Mouse (Mus musculus): ENCODE results near the gene Sdk1.

Sdk1 gene

DNA sequence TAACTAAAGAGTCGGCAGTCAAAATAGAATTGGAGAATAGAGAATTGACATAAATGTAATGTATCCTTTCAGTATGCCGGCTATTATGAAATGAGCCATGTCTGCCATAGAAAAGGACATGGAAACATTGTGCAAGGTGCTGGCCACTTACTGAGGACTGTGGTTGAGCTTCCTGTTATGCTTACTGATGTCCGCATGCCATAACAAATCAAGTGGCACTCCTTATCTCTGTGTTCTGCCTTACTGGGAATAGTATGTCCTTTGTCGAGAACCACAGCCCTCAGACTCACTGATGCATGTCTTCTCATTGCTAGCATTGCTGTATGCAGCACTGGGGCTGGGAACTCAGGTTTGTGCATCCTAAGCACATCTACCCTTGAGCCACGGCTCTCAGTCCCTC lies 541.0 kb downstream of the Sdk1 start:
- no peak for DNase-seq

DNA sequence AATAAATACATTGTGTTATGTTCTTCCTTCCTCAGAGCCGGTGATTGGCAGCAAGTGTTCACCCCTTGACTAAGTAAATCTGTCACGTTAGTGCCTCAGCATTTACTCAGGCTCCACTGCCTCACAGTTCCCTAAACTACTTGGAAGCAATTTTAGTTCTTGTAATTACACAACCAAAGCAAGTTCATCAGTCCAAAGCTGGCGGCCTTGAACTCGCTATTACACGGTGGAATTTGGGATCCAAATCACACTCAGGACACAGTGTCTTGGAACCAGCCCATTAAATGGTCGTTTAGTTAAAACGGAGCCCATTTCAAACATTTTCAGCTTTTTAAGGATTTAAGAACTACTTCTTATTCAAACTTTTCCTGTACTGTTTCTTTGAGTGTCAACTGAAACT lies 542.2 kb downstream of the Sdk1 start:
- DNase-seq: no peak

DNA sequence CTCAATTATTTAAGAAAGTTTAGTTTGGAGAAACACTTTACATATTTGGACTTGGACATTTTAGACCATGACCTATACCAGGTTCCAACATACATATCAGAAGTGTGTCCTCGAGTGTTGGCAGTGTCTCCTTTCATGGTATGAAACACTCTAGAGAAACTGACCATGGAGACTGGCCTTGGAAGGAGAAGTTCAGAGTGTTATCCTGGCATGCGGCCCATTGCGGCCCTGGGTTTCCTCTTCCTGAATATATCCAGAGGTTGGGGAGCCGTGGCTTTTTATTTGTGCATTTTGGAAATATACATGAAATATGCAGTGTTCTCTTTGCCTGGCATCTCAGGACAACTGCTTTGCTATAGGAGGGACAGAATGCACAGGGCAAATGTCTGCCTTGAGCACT lies 552.6 kb downstream of the Sdk1 start:
- DNase-seq: no peak

DNA sequence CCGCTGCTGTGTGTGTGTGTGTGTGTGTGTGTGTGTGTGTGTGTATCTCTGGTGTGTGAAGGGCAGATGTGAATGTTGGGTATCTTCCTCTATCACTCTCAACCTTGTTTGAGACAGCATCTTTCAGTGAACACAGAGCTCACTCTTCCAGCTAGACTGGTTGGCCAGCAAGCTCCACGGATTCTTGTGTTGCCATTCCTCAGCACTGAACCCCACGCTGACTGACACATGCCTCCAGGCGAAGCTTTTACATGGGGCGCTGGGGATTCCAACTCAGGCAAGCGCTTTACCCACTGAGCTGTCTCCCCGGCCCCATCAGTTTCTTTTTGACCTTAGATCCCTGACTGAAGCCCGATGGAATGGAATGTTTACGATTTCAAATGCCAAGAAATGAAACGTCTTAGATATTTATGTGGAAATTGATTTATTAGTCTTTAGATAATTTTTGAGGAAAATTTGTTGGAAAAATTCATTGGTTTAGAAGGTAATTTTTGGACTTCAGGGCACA lies 582.6 kb downstream of the Sdk1 start:
- DNase-seq: no peak

DNA sequence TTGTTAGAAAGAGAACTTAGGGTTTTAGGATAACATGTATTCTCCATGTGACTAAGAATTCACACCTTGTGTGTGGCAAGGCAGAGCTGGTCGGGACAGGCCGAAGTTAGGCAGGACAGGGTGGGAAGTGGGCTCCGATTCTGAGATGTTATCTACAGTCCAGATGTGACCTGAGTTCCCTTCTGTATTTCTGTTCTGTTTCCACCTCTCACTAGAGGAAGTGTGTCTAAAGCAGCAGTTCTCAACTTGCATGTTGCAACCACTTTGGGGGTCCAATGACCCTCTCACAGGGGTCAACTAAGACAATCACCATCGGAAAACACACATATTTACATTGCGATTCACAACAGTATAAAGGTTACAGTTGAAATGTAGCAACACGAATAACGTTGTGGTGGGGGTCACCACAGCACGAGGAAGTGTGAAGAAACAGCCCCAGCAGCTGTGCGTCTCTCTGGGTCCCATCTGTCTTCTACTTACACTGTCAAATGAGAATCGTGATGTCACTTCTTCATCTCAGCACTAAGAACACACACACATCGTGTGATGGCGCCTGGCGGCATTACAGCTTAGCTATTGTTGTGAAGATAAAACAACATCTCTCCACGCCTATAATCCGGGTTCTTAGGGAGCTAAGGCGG lies 583.6 kb downstream of the Sdk1 start:
- DNase-seq: no peak

DNA sequence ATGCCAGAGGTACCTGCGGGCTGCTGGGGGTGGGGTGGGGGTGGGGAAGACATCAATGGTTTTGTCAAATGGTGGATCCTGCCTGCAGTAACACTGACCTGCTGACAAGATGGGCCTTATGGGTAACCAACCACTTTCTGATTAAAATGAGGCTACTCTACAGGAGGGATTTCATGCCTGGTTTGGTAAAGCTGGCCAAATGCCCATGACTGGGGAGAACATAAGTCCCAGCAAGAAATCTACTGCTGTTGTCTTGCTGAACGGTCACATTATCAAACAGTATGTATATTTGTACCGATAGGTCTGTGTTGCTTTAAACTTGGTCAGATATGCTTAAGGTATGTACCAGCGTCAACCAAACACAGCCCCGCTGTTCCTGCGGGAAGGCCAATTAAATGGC lies 594.3 kb downstream of the Sdk1 start:
- peak; percentile 33 for DNase-seq

DNA sequence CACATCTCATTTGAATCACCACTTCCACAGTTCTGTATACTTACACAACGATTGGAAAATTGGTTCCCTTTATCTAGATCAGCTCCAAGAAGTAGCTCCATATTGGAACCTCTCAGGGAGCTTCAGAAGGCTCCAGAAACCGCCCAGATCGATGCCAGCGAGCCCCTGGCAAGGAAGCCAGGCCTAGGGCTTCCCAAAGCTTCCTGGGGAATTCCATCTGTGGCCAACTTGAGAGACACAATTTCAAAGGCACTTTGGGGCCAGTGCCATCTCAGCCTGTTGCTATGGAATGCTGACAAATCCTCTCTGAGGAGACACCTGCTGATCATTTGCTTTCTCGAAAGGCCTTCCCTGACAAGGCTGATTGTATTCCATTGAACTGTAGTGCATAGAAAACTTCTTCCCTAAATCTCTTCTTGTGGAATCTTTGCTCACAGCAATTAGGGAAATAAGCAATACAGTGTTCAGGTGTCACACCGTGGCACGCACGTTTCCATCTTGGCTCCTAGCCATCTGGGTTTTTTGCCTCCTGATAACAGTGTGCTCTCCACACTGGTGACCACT lies 595.7 kb downstream of the Sdk1 start:
- peak; percentile 84 for DNase-seq

DNA sequence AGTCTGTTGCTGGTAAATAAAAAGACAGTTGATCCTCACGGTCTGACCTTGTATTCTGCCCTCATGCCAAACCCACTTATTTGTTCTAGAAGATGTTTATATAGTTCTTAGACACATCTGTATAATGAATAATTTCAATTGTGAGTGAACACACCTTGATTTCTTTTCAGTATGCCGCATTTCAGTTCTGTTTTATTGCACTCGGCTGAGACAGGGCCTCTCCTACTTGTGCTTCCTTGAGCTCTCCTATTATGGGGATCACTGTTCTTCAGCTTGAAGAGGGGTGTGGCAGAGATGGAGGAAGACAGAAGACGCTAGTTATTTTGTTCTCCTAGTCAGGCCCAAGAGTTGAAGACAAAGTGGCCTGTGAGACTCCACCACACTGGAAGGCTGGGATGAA lies 603.4 kb downstream of the Sdk1 start:
- DNase-seq: no peak

DNA sequence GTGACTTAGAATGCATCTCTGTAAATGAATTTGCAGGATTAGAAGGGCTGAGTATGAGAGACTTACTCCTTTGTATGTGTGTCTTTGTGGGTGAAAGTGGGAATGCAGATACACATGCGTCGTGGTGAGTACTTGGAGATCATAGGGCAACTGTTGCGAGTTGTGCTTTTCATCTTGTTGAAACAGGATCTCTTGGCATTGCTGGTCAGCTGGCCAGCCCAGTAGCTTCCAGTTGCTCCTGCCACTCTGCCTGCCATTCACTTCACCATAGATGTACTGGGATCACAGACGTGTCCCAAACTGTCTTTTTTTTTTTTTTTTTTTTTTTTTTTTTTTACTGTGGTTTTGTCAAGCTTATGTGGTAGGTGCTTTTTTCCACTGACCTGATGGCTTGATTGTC lies 606.4 kb downstream of the Sdk1 start:
- DNase-seq: no peak

DNA sequence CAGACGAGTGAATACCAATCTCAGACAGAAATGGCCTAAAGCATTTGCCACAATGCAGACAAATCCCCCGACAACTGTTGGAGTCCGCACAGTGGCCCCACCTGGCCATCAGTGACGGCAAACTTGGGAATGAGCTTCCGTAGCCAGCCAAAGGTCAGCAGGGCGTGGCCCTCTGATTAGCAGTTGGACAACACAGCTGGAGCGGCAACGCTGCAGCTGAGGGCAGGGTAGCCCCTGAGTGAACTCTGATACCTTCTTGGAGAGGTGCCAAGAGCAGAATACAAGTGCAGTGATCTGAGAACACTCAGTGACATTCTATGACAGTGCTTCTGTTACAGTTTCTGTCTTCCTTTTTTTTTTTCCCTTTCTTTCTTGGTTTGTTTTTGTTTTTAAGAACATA lies 610.9 kb downstream of the Sdk1 start:
- no peak for DNase-seq

DNA sequence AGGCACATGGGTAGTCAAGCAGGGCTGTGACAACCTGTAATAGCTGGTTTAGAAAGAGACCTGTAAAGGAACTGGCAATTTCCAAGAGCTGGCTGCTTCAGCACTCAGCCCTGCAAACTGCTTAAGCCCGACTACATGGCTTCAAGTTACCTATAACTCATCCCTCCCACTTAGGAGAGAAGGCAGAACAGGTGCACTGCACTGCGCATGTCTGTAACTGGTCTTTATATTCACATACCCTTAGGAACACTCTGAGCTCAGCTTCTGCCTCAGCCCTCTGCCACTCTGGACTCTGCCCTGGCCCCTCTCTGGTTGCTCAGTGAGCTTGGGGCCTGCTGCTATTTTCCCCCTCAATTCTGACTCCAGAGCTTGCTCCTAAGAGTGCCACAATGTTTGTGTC lies 615.2 kb downstream of the Sdk1 start:
- no peak for DNase-seq

DNA sequence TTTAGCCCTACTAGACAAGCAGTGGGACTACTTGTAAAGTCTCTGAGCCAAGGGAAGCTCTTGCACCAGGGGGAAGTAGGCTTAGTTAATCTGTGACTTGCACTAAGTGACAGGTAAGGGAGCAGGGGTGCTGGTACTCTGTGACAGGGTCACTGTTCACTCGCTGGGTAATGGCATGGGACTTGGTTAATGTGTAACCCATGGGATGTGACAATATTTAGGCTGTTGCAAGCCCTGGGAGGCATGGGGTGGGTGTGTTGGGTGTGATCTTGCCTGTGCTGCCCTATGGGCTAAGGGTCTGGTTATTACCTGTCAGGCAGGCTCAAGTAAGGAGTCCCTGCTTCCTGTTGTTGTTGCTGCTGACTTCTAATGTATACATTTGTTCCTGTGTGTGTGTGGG lies 616.5 kb downstream of the Sdk1 start:
- DNase-seq: no peak

DNA sequence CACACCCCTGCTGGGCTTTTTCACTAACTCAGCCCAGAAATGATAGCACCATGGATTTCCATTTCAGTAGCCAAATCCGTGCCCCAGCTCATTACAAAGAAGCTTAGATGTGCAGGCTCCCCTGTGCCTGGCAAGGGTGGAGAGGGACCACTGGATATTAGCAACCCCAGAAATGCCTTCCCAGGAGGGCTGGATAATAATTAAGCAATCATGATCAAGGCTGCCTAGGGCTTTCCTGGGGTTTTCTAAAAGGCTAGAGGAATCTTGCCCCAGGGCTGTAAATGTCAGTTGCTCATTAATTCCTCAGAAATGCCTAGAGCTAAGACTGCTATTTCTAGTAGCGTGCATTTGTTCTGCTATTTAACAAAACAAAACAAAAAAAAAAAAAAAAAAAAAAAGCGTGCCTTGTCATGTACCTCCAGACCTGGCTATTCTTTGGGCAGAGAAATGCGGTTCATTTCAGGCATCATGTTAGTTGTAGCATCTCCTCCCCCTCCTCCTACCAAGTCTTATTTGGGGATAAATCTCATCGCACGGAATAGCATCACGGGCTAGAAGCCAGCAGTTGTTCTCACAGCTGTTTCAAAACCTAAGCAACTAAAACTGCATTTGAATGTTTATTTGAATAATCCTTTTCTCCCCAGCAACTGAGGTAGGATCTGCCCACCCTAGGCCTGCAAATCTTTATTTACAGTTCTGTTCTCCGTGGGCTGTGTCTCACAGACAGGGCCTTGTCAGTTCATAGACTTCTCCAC lies 617.3 kb downstream of the Sdk1 start:
- DNase-seq: no peak

DNA sequence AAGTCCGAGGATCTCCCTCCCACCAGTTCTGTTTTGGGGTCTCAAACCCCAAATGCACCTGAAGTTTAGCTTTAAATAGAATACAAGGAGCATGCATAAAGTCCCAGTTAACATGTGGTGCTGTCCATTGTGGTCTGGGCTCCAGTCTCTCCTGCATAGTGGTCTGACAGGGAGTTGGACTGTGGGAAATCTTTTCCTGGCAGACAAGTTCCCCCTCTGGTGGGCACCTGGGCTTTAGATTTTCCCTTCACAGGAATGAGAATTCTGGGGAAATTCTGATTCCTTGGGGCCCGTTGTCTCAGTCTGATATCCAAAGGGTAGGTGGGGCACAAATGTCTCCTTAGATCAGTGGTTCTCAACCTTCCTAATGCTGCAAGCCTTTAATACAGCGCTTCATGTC lies 624.8 kb downstream of the Sdk1 start:
- DNase-seq: no peak

DNA sequence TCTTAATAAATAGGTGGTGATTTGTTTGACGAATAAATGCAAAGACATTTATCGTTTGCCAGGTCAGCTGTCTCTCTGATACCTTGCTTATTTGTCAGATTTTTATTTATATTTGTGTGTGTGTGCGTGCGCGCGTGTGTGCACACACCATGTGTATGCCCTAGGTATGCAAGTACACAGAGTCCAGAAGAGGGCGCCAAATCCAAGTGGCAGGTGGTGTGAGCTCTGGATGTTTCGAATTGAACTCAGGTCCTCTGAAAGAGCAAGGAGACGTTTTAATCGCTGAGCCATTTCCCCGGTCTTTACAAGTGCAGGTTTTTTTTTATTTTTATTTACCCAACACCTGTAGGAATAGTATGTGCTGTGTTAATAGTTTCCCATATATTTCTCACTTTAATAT lies 632.5 kb downstream of the Sdk1 start:
- no peak for DNase-seq

DNA sequence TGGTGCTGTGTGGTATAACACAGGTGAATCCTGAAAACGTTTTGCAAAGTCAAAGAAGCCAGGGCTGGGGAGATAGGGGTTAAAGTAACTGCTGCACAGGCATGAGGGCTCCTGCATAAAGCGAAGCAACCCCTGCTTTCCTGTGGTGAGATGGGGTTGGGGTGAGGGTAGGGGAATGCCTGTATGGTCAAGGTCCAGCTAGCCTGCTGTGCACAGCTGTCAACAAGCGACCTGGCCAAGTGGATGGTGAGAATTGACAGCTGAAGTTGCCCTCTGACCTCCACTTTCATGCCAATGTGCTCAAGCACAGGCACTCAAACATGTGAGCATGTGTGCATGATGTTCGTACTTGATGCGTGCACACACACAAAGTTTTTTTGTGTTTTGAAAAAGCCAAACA lies 639.4 kb downstream of the Sdk1 start:
- DNase-seq: no peak

DNA sequence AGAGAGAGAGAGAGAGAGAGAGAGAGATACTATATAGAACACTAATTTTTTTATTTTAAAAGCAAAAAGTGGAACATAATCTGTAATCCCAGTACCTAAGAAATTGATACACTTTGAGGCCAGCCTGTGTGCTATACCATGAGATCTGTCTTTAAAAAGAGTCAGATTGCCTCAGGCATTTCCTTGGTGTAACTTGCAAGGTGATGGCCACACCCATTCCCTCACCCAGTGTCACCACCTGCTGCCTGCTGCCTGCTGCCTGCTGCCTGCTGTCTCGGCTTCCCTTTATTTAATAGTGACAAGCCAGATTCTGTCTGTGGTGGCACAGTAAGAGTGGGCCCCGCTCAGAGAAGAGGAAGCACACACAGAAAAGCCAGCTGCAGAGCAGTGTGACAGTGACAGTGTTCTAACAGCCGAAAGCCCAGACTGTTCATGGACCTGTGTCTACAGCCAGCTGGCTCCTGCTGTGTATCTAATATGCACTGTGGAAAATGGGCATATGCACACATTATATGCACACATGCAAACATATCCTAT lies 642.9 kb downstream of the Sdk1 start:
- no peak for DNase-seq

DNA sequence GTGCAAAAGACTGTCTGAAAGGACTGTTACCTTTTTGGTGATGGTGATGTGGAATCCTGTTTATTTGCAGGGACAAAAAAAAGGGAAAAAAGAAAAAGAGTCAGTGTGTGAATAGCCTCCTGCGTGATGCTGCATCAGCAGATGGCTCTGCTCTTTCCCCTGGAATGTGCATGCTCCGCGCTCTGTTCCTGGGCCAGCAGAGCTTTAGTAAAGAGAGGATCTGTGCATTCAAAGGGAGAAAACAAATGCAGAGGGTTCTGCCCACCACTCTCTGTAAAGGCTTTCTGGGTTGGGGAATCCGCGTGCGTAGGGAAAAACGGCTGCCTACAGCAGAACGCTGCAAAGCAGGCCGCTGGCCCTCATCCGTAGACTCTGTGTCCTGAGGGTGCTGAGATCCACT lies 644.7 kb downstream of the Sdk1 start:
- no peak for DNase-seq

DNA sequence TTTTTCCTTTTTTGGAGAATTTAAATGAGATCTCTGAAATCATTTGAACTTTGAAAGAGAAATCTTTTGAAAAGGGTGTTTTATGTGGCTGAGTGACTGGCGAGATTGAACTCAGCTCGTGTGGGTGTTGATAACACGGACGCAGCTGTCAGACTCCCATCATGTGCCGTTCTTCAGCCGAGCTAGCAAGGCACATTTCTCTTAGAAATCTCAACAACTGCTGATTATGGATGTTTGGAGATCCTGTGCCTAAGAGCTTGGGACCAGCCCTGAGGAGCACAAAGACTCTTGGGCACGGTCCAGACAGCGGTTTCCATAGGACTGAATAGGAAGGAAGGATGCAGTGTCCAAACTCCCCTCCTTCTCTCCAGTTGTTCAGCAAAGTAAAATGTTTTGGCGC lies 648.5 kb downstream of the Sdk1 start:
- DNase-seq: no peak

DNA sequence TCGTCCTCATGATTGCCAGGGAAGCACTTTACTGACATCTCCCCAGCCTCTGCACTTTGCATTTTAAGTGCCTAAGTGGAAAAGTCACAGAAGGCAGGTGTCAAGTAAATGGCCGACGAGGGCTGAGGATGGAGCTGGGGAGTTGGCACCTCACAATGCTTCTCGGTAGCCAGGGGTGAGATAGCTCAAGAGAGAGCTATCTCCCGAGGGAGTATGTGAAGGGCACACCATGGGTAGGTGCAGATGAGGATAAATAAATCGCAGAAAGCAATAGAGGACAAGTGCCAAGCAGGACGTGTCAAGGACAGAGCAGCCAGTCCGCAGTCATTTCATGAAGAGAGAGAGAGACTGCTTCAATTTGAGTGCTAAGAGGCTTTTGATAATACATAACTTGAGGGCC lies 655.1 kb downstream of the Sdk1 start:
- no peak for DNase-seq

DNA sequence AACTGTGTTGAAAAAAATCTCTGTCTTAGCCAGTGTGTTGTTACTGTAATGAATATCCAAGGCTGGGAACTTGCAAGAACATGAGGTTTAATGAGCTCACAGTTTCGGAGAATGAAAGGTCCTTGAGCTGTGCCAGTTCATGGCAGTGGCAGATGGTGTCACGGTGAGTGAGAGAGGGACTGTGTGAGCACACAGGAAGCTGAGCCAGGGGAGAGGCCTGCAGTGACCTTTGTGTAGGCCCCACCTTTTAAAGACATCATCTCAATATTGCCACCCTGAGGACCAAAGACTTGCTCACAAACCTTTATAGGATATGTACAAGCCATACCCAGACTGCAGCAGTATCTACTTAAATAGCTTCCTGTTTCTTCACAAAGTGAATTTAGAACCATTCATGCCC lies 656.2 kb downstream of the Sdk1 start:
- DNase-seq: no peak

DNA sequence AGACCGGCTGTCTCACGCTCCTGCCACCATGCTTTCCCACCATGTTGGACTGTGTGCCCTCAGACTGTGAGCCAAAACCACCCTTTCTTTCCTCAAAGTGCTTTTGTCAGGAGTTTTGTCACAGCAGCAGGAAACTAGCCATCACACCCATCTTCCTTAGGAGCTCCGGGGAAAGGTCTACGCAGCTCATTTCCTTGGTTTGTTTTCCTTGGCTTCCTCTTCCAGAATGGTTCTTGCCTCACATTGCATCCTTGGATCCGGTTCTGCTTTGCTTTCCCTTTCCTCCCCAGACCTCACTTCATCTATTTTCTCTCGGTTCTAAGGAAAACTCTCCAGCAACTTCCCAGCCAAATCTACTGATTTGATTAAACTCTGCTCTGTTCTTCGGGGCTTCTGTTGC lies 658.5 kb downstream of the Sdk1 start:
- DNase-seq: no peak

DNA sequence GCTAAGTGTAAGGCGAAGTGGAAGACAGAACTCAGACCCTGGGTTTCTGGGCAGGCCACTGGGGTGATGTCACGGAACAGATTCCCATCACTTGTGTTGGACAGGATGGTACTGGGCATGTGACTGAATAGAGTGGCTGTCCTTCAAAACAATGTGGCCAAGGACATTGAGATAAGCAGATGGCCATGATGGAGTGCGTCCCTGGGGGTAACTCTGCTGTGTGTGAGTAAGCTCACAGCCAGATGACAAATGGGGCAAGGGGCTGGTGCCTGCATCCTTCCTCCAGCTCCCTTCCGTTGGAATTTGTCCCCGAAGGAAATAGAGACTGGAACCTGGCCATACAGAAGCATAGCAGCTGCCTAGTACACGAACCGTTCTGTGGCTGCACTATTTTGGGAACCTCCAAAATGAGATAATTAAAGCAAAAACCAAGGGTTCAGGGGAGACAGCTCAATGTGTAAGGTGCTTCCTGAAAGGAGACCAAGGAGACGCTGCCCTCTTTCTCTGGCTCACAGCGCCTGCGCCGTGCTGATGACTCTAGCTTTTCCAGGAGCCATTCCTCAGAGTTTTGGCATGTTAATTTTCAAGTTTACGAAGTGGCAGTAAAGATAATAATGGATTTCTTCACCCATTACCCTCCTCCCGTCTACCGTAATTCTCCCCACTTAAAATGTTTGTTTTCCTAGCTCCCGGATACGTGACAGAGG lies 661.4 kb downstream of the Sdk1 start:
- DNase-seq: no peak

DNA sequence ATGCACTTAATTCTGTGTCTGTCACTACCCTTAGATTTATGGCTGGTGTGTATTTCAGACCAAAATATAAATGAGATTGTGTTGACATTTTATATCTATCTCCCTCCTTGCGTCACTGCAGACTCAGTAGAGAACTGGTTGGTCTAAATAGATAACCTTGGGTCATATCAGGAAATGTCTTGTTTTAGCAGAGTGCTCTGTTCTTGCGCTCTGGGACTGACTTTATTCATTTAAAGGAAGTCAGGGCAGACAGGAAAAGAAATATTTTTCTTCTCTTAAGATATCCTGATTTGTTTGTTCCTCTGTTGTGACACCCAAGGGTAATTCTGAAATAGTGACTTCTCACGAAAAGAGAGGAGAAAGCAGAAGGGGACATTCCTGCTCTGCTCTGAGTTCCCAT lies 669.2 kb downstream of the Sdk1 start:
- no peak for DNase-seq

Measured in cerebellum, adult 9-11 months (tissue).